Mouse (Mus musculus) intestine, embryonic 14.5 days (tissue): ENCODE measurements at regions not wholly inside any gene's neighbourhood (a gene's known extent, or its start where the extent isn't known, plus 50 kb on each side); places are given as distances from the start of the nearest gene placed in this dataset.

Experiments
- ATAC-seq: fragments of 200-750 bp; cut with Nextera tagmentation; replicated peaks from 2 replicates; pipeline ENCODE4 v1.8.0; 2017; ENCODE audit warnings: low read depth, moderate number of reproducible peaks, moderate TSS enrichment, moderate library complexity; ENCODE audit not compliant: low FRiP score, low TSS enrichment
- DNase-seq: peaks from one replicate; pipeline ENCODE4 v3.0.0-alpha.2; 2018; ENCODE audit warnings: low spot score
- H3K27ac ChIP-seq: fragments of 300-500 bp; sonication (generic); 2 replicates; pipeline ENCODE4 v1.5.1; 2014; ENCODE audit warnings: low read depth, mild to moderate bottlenecking, control low read depth
- H3K27me3 ChIP-seq: fragments of 300-500 bp; sonication (generic); replicated peaks from 2 replicates; pipeline ENCODE4 v1.6.1; 2014; ENCODE audit warnings: low read length, control low read depth; ENCODE audit not compliant: control insufficient read depth, insufficient read depth
- H3K36me3 ChIP-seq: fragments of 300-500 bp; sonication (generic); 2 replicates; pipeline ENCODE4 v1.6.1; 2014; ENCODE audit warnings: low read length, control low read depth; ENCODE audit not compliant: control insufficient read depth, insufficient read depth
- H3K4me1 ChIP-seq: fragments of 300-500 bp; sonication (generic); replicated peaks from 2 replicates; pipeline ENCODE4 v1.6.1; 2014; ENCODE audit warnings: low read length, control low read depth, mixed read lengths; ENCODE audit not compliant: control insufficient read depth, insufficient read depth
- H3K4me2 ChIP-seq: fragments of 300-500 bp; sonication (generic); 2 replicates; pipeline ENCODE4 v1.6.1; 2014; ENCODE audit warnings: low read length
- H3K4me3 ChIP-seq: fragments of 300-500 bp; sonication (generic); 2 replicates; pipeline ENCODE4 v1.5.1; 2014; ENCODE audit warnings: low read depth, low read length, control low read depth, mixed read lengths
- H3K9ac ChIP-seq: fragments of 300-500 bp; sonication (generic); 2 replicates; pipeline ENCODE4 v1.6.1; 2014; ENCODE audit warnings: mild to moderate bottlenecking, low read length
- H3K9me3 ChIP-seq: fragments of 300-500 bp; sonication (generic); 2 replicates; pipeline ENCODE4 v1.6.1; 2016; ENCODE audit warnings: low read length, control low read depth; ENCODE audit not compliant: control insufficient read depth
- WGBS: fragments of 180-500 bp; shearing (Covaris S2); extraction: QIAGEN DNeasy Blood & Tissue Kit; methylation state at CpG from one replicate; pipeline ENCODE4 v1.1.7; 2014; 5-methylcytosine and 5-hydroxymethylcytosine counted together

DNA sequence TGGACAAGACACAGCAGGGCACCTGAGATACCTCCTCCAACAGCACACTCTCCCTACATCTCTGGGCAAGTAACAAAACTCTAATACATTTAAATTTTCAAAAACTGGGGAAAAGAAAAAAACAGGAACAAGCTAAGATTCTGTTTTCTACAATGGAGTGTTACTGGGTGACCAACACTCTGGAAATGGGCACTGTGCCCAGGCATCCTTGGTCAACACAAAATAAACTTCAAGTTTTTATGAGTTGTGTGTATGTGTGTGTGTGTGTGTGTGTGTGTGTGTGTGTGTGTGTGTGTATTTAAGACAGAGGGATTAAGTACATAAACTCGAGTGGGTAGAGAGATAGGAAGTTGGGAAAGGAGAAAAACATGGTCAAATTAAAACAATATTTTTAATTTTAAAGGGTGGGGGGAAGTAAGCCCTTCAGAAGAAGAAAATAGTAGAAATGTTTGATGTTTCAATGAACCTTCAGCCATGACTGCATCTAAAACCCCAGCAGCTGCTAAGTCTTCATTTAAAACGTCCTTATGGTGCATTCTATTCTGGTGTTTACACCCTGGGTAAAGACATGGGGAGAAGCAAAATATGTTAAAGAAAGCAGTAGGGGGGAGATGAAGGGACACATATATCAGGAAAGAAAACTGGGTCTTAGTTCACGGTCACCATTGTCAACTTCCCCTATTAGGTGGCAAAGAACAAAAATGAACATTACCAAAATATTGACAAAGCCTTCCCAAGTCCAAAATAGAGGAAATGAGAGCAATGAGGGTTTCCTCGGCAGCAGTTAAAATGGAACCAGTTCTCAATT is 681.8 kb downstream of the Pdcd6ip start:
- no peaks in the 10 kb centered on the region for H3K4me1 ChIP-seq
- H3K9ac ChIP-seq = no peak overlapping the region
- H3K9me3 ChIP-seq = no peaks in the 10 kb centered on the region
- DNase-seq = no peak
- 71% methylated on average over 4 of the region's 4 CpGs for WGBS
- H3K36me3 ChIP-seq = no peaks in the 10 kb centered on the region
- no peak for ATAC-seq
- no peak overlapping the region for H3K27ac ChIP-seq
- H3K4me2 ChIP-seq = no peak overlapping the region
- no peaks in the 10 kb centered on the region for H3K27me3 ChIP-seq
- H3K4me3 ChIP-seq = no peak overlapping the region

DNA sequence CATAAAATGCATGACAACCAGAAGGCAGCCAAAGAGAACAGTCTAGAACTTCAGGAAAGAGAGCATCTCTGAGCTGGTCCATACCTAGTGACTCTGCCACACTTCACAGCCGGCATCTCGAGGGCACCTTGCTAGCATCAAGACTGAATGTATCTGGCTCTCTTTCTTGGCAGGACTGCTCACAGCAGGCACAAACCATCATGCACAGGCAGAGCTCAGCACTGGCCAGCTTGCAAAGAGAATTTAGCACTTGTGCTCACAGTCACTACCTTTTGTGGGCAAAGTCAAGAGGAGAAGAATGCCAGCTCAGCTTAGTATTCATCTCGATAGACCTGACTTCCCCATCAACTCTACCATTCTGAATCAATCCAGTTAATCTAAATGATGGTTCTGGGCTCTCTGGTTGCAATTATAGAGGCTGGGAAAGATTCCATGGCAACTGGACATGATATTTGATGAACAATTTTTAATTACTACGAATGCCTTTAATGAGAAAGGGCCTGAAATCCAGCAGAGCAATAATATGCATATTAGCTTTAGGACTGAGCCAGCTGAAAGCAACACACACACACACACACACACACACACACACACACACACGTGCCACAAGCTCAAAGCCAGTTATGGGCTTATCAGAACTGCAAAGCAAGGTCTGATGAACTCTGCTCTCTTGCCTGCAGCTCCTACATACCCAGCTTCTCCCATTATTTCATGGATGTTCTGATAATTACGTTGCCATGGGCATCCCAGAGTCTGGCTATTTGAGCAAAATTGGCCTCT is 686.0 kb downstream of the Pdcd6ip start:
- Histone ChIP-seq H3K36me3 (no peaks in the 10 kb centered on the region), H3K4me2 (no peak overlapping the region), H3K9ac (no peak overlapping the region), H3K4me1 (no peaks in the 10 kb centered on the region), H3K27ac (no peak overlapping the region), H3K9me3 (no peaks in the 10 kb centered on the region), H3K4me3 (no peak overlapping the region), H3K27me3 (no peaks in the 10 kb centered on the region)
- DNase-seq (no peak), ATAC-seq (no peak)
- WGBS = 76% methylated on average over 6 of the region's 6 CpGs

- Histone ChIP-seq H3K27me3 (no peaks in the 10 kb centered on the region), H3K4me1 (no peaks in the 10 kb centered on the region), H3K9me3 (no peaks in the 10 kb centered on the region), H3K4me2 (no peak overlapping the region), H3K27ac (no peak overlapping the region), H3K4me3 (no peak overlapping the region), H3K36me3 (no peaks in the 10 kb centered on the region), H3K9ac (no peak overlapping the region)
- WGBS = 67% methylated on average over 6 of the region's 6 CpGs
- ATAC-seq = no peak
- DNase-seq = no peak
These were observed 688.5 kb downstream of the Pdcd6ip start for GRCm38 (mm10) chr9:113019576-113019975.

- DNase-seq (no peak), ATAC-seq (no peak)
- Histone ChIP-seq H3K4me2 (no peak overlapping the region), H3K9me3 (no peaks in the 10 kb centered on the region), H3K36me3 (no peaks in the 10 kb centered on the region), H3K27ac (no peak overlapping the region), H3K4me3 (no peak overlapping the region), H3K4me1 (no peaks in the 10 kb centered on the region), H3K9ac (no peak overlapping the region), H3K27me3 (no peaks in the 10 kb centered on the region)
- WGBS = 72% methylated on average over 4 of the region's 4 CpGs
These were observed 700.0 kb downstream of the Pdcd6ip start for GRCm38 (mm10) chr9:113008106-113008505.

DNA sequence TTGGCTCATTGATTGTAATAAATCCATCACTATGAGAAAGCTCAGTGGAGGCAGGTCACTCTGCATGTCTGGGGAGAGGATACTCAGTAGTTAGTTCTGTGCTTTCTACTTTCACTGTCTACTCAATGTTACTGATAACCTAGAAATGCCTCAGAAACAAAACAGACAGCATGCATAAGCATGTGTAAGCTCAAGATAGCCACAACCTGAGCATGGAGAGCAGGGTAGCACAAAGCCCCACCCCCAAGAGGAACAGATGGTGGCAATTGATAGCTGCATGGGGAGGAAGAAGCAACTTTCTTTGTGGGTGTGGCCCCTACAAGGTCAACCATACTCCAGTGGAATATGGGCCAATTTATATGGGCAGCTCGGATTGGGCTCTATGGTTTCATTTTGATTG is 711.9 kb downstream of the Pdcd6ip start:
- Histone ChIP-seq H3K4me3 (no peak overlapping the region), H3K36me3 (no peaks in the 10 kb centered on the region), H3K4me1 (no peaks in the 10 kb centered on the region), H3K27ac (no peak overlapping the region), H3K9me3 (no peaks in the 10 kb centered on the region), H3K27me3 (no peaks in the 10 kb centered on the region), H3K4me2 (no peak overlapping the region), H3K9ac (no peak overlapping the region)
- ATAC-seq (no peak), DNase-seq (no peak)
- 65% methylated on average over 1 of the region's 1 CpGs for WGBS

DNA sequence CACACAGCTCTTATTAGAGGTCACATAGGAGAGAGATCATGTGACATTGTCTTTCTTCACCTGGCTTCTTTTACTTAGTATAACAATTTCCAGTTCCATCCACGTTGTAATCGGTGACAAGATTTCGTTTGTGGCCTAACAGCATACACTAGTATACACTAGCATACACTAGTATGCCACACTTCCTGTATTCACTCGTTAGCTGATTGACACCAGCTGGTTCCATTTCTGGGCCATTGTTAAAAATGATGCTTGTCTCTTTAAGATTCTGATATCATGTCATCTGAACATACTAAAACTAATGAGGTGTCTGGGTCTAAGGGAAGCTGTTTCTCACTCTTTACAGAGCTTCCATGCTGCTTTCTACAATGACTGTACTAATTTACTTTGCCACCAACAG is 713.3 kb downstream of the Pdcd6ip start:
- Histone ChIP-seq H3K4me2 (no peak overlapping the region), H3K9ac (no peak overlapping the region), H3K4me3 (no peak overlapping the region), H3K9me3 (no peaks in the 10 kb centered on the region), H3K27ac (no peak overlapping the region), H3K4me1 (no peaks in the 10 kb centered on the region), H3K27me3 (no peaks in the 10 kb centered on the region), H3K36me3 (no peaks in the 10 kb centered on the region)
- ATAC-seq (no peak), DNase-seq (no peak)
- 79% methylated on average over 4 of the region's 4 CpGs for WGBS

DNA sequence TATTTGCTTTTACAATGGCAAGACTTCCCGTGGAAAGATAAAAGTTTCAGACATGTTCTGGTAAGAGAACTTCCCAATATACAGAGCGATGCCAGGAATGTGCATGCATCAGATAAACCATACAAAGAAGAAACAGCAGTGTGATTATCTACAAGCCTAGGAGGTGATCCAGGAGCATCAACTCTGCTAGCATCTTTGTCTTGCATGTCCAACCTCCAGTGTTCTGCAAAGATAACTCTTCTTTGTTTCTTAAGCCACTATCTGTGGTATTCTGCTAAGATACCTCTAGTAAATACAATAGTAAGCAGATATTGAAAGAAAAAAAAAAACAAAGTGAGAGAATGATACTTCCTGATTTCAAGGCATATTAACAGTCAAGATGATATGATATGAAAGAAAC is 714.4 kb downstream of the Pdcd6ip start:
- no peaks in the 10 kb centered on the region for H3K4me1 ChIP-seq
- ATAC-seq = no peak
- H3K4me3 ChIP-seq = no peak overlapping the region
- DNase-seq = no peak
- no peaks in the 10 kb centered on the region for H3K27me3 ChIP-seq
- H3K9ac ChIP-seq = no peak overlapping the region
- H3K9me3 ChIP-seq = no peaks in the 10 kb centered on the region
- 75% methylated on average over 2 of the region's 2 CpGs for WGBS
- no peaks in the 10 kb centered on the region for H3K36me3 ChIP-seq
- H3K27ac ChIP-seq = no peak overlapping the region
- H3K4me2 ChIP-seq = no peak overlapping the region

GRCm38 (mm10) chr9:112992937-112993336 is 715.1 kb downstream of the Pdcd6ip start:
- Histone ChIP-seq H3K4me2 (no peak overlapping the region), H3K9me3 (no peaks in the 10 kb centered on the region), H3K4me1 (no peaks in the 10 kb centered on the region), H3K4me3 (no peak overlapping the region), H3K27ac (no peak overlapping the region), H3K9ac (no peak overlapping the region), H3K36me3 (no peaks in the 10 kb centered on the region), H3K27me3 (no peaks in the 10 kb centered on the region)
- ATAC-seq (no peak), DNase-seq (no peak)
- WGBS = 65% methylated on average over 3 of the region's 3 CpGs

DNA sequence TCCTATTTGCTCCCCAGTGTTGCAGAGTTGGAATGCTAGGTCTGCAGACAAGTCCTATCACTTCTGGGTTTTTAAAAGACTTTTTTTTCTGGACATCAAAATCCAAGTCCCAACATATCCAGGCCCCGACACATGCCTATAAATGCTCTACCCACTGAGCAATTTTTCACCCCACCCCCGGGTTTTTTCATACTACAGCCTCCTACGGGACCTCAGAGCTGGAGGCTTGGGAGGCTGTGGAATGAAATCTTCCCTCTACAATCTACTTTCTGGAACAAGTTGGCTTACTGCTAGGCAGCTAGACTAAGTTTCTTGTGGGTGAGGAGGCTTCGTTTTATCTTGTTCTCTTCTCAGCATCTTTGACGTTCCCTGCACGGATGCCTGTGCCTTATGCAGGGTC is 724.7 kb downstream of the Pdcd6ip start:
- Histone ChIP-seq H3K27ac (no peak overlapping the region), H3K9me3 (no peaks in the 10 kb centered on the region), H3K27me3 (no peaks in the 10 kb centered on the region), H3K9ac (no peak overlapping the region), H3K4me2 (no peak overlapping the region), H3K36me3 (no peaks in the 10 kb centered on the region), H3K4me3 (no peak overlapping the region), H3K4me1 (no peaks in the 10 kb centered on the region)
- no peak for ATAC-seq
- WGBS = 89% methylated on average over 6 of the region's 6 CpGs
- DNase-seq = no peak
